Mouse (Mus musculus): ENCODE measurements around the gene Myo9a. TPM values are rescaled to one million over a fixed set of nuclear protein-coding genes. Genes with fewer than 3 reads are reported as not detected.

The Myo9a gene
- total and polyA plus RNA-seq, 3 experiments: 1.6 to 2.6 (median 2.0) TPM

DNA sequence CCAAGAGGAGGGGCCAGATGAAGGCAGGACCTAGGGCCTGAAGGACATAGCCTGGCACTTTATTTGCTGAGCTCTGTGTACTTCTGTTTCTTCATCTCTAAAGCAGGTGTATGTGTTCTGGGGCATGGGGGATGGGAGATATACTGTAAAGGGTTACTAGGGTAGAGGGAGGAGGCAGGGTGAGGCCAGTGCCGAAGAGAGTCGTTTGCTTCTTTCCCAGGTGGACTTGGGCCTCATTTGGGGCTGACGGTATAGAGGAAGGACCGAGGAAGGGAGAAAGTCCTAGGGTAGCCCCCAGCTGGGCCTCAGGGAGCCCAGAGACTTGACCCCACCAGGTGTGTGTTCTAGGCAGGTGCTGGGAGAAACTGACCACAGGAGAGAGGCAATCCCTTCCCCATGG lies 201.2 kb downstream of the Myo9a start:
- no peak overlapping the region for H3K4me2 ChIP-seq (ENCODE audit: insufficient read depth, low read depth, poor library complexity, severe bottlenecking)
- no peak for TF ChIP-seq ZKSCAN1 (IDR thresholded peaks at IDR 0.05; ENCODE audit: borderline replicate concordance, low read depth, low read length)
- no peak for TF ChIP-seq MEF2A (IDR thresholded peaks at IDR 0.05; ENCODE audit: borderline replicate concordance, low read depth, low read length)
- no peak for TF ChIP-seq SIN3A (IDR thresholded peaks at IDR 0.05; ENCODE audit: low read length)
- TF ChIP-seq ZMIZ1 (IDR thresholded peaks at IDR 0.05; ENCODE audit: low read depth, low read length): no peak
- no peak for TF ChIP-seq GABPA (IDR thresholded peaks at IDR 0.05; ENCODE audit: insufficient replicate concordance, low read depth, low read length)
- no peak for TF ChIP-seq EP300 (IDR thresholded peaks at IDR 0.05; ENCODE audit: low read length)
- TF ChIP-seq MAX (IDR thresholded peaks at IDR 0.05; ENCODE audit: low read length): no peak
- no peak for TF ChIP-seq NELFE (IDR thresholded peaks at IDR 0.05; ENCODE audit: low read depth, low read length)
- no peak for TF ChIP-seq ZC3H11A (IDR thresholded peaks at IDR 0.05; ENCODE audit: low read depth, low read length)
- TF ChIP-seq UBTF (IDR thresholded peaks at IDR 0.05; ENCODE audit: low read depth, low read length): no peak
- TF ChIP-seq MAFK (IDR thresholded peaks at IDR 0.05; ENCODE audit: insufficient replicate concordance, low read length): no peak
- no peak for TF ChIP-seq E2F4 (IDR thresholded peaks at IDR 0.05; ENCODE audit: insufficient replicate concordance, low read depth, low read length)
- TF ChIP-seq BHLHE40 (IDR thresholded peaks at IDR 0.05; ENCODE audit: low read depth, low read length): no peak
- no peak for TF ChIP-seq CTCF (conservative IDR thresholded peaks at IDR 0.05 in 1 of 2, IDR thresholded peaks at IDR 0.05 in 1 of 2; ENCODE audit: low read depth in 2 of 2, low read length in 2 of 2)
- no peak for TF ChIP-seq KAT2A (IDR thresholded peaks at IDR 0.05; ENCODE audit: insufficient replicate concordance, low read length)
- no peak for TF ChIP-seq CHD2 (IDR thresholded peaks at IDR 0.05; ENCODE audit: low read length)
- TF ChIP-seq MXI1 (IDR thresholded peaks at IDR 0.05; ENCODE audit: low read depth, low read length): no peak
- no peak for TF ChIP-seq TCF12 (IDR thresholded peaks at IDR 0.05; ENCODE audit: low read depth, low read length)
- DNase-seq (ENCODE audit: extremely low read depth): no peak
- H3K9ac ChIP-seq (ENCODE audit: insufficient read depth, low read depth): no peak overlapping the region
- no peak overlapping the region for H3K27ac ChIP-seq (ENCODE audit: insufficient read depth, low read depth)
- no peaks in the 10 kb centered on the region for H3K27me3 ChIP-seq (replicated peaks)
- in situ Hi-C loops (cut with MboI; ENCODE audit: low pct_ligation_motif_present, low pct_unique_long_range_greater_than_20kb, low sequenced_read_pairs): no loop called here
- H3K36me3 ChIP-seq (replicated peaks in 1 of 2; ENCODE audit: control insufficient read depth in 1 of 2, insufficient read depth in 1 of 2, low read length in 1 of 2): no peaks in the 10 kb centered on the region
- H3K9me3 ChIP-seq (replicated peaks; ENCODE audit: low read length): no peaks in the 10 kb centered on the region
- peaks cover 4 to 35% of the 10 kb centered on the region in 2 experiments; a peak in 3 of 4 replicates for H3K4me1 ChIP-seq (ENCODE audit: control insufficient read depth in 1 of 2, insufficient read depth in 2 of 2)
- dilution Hi-C loops (cut with MboI; ENCODE audit: extremely low pct_ligation_motif_present, extremely low pct_unique_long_range_greater_than_20kb, low sequenced_read_pairs): no loop called here
- H3K4me3 ChIP-seq (replicated peaks in 1 of 3; ENCODE audit: low read depth in 2 of 3, low read length in 2 of 3, poor library complexity in 1 of 3): no peak overlapping the region
- no peaks in the 10 kb centered on the region for H3K79me2 ChIP-seq (replicated peaks; ENCODE audit: control insufficient read depth, extremely low read depth, insufficient read depth, poor library complexity, severe bottlenecking)

DNA sequence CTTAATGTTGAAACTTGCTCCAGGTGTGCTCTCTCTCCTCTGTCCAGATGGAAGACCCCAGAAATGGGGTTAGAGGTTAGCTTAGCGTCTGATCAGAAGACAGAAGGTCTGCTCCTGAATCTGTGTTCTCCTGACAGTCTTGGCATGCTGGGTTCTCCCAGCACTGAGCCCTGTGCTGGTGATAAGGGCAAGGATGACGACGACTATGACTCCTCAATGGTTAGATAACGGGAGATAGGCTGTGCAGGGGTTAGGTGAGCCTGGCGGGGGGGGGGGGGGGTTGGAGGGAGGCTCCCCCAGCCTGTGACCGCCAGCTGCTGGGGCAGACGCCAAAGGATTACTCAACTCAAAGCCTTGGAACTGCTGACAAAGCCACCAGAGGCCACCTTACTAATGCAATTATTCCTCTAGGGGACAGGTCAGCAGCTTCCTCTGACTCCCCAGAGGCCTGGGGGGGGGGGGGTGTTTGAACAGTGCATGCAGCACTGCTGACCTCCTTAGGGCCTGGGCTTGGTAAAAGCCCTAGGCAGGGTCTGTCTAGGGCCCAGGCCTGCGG lies 201.9 kb downstream of the Myo9a start:
- H3K27me3 ChIP-seq (replicated peaks): no peaks in the 10 kb centered on the region
- H3K4me3 ChIP-seq (replicated peaks in 1 of 3; ENCODE audit: low read depth in 2 of 3, low read length in 2 of 3, poor library complexity in 1 of 3): no peak overlapping the region
- H3K9me3 ChIP-seq (replicated peaks; ENCODE audit: low read length): no peaks in the 10 kb centered on the region
- DNase-seq (ENCODE audit: extremely low read depth): no peak
- no peak overlapping the region for H3K4me2 ChIP-seq (ENCODE audit: insufficient read depth, low read depth, poor library complexity, severe bottlenecking)
- no peak overlapping the region for H3K9ac ChIP-seq (ENCODE audit: insufficient read depth, low read depth)
- in situ Hi-C loops (cut with MboI; ENCODE audit: low pct_ligation_motif_present, low pct_unique_long_range_greater_than_20kb, low sequenced_read_pairs): no loop called here
- no peak overlapping the region for H3K27ac ChIP-seq (ENCODE audit: insufficient read depth, low read depth)
- no peaks in the 10 kb centered on the region for H3K36me3 ChIP-seq (replicated peaks in 1 of 2; ENCODE audit: control insufficient read depth in 1 of 2, insufficient read depth in 1 of 2, low read length in 1 of 2)
- dilution Hi-C loops (cut with MboI; ENCODE audit: extremely low pct_ligation_motif_present, extremely low pct_unique_long_range_greater_than_20kb, low sequenced_read_pairs): no loop called here
- peaks cover 4 to 35% of the 10 kb centered on the region in 2 experiments; a peak in 3 of 4 replicates for H3K4me1 ChIP-seq (ENCODE audit: control insufficient read depth in 1 of 2, insufficient read depth in 2 of 2)
- TF ChIP-seq JUN (IDR thresholded peaks at IDR 0.05; ENCODE audit: insufficient read depth, low read depth, low read length) (no peak), ETS1 (conservative IDR thresholded peaks at IDR 0.05; ENCODE audit: low read depth, low read length) (0 out of 2 replicates have a peak, but pooled peaks have one; percentile 14)
- no peaks in the 10 kb centered on the region for H3K79me2 ChIP-seq (replicated peaks; ENCODE audit: control insufficient read depth, extremely low read depth, insufficient read depth, poor library complexity, severe bottlenecking)
